Mouse (Mus musculus) liver, postnatal 0 days (tissue): ENCODE data around the gene Gps1. TPM values are rescaled to one million over a fixed set of nuclear protein-coding genes. Genes with fewer than 3 reads are reported as not detected.
A peak's percentile ranks its signal among the peaks of the same experiment; 100 is the strongest.

ENCODE experiments used
- ATAC-seq: fragments of 200-750 bp; cut with Nextera tagmentation; 2 replicates; pipeline ENCODE4 v1.8.0; 2017; ENCODE audit warnings: mild to moderate bottlenecking, moderate library complexity
- DNase-seq: peaks from one replicate; pipeline ENCODE4 v3.0.0-alpha.2; 2016
- H3K27ac ChIP-seq: fragments of 300-500 bp; sonication (generic); 2 replicates; pipeline ENCODE4 v1.5.1; 2014; ENCODE audit warnings: antibody characterized with exemption, moderate library complexity, mild to moderate bottlenecking, low read depth
- H3K27me3 ChIP-seq: fragments of 300-500 bp; sonication (generic); 2 replicates; pipeline ENCODE4 v1.6.1; 2014; ENCODE audit warnings: low read length, control low read depth, mixed read lengths; ENCODE audit not compliant: insufficient read depth
- H3K36me3 ChIP-seq: fragments of 300-500 bp; sonication (generic); replicated peaks from 2 replicates; pipeline ENCODE4 v1.6.1; 2014; ENCODE audit warnings: mild to moderate bottlenecking, control low read depth, low read length, moderate library complexity, mixed read lengths; ENCODE audit not compliant: insufficient read depth
- H3K4me1 ChIP-seq: fragments of 300-500 bp; sonication (generic); 2 replicates; pipeline ENCODE4 v1.6.1; 2014; ENCODE audit warnings: antibody characterized with exemption, mild to moderate bottlenecking, control low read depth; ENCODE audit not compliant: insufficient read depth
- H3K4me2 ChIP-seq: fragments of 300-500 bp; sonication (generic); 2 replicates; pipeline ENCODE4 v1.6.1; 2014; ENCODE audit warnings: low read depth, mild to moderate bottlenecking, low read length, moderate library complexity, mixed read lengths
- H3K4me3 ChIP-seq: fragments of 300-500 bp; sonication (generic); 2 replicates; pipeline ENCODE4 v1.5.1; 2014; ENCODE audit warnings: low read depth, low read length
- H3K9ac ChIP-seq: fragments of 300-500 bp; sonication (generic); replicated peaks from 2 replicates; pipeline ENCODE4 v1.6.1; 2014; ENCODE audit warnings: mild to moderate bottlenecking, moderate library complexity
- H3K9me3 ChIP-seq: fragments of 300-500 bp; sonication (generic); 2 replicates; pipeline ENCODE4 v1.6.1; 2016; ENCODE audit warnings: mild to moderate bottlenecking, control low read depth, low read length, mixed read lengths
- CTCF ChIP-seq: sonication (generic); IDR thresholded peaks from 2 replicates; pipeline ENCODE4 v1.5.1; 2016; ENCODE audit warnings: antibody characterized with exemption, low read depth
- EP300 ChIP-seq: IDR thresholded peaks from 2 replicates; pipeline ENCODE4 v1.6.1; 2016; ENCODE audit warnings: antibody characterized with exemption, low read depth, mild to moderate bottlenecking
- WGBS: fragments of 180-500 bp; shearing (Covaris S2); extraction: QIAGEN DNeasy Blood & Tissue Kit; methylation state at CpG from one replicate; pipeline ENCODE4 v1.1.7; 2014; ENCODE audit not compliant: insufficient replicate concordance; 5-methylcytosine and 5-hydroxymethylcytosine counted together
- polyA plus RNA-seq: library from polyadenylated mRNA; unstranded; fragments of >200 nt; fragmentation: Nextera tagmentation; extraction: Ambion mirVana; gene quantifications from 2 replicates; pipeline ENCODE4 v1.2.1, GENCODE M21; 2015

Gps1 gene
- polyA plus RNA-seq, 1 experiment from 2014 or later: 50.8 TPM

GRCm38 (mm10) chr11:120804769-120805168 is 20.7 kb downstream of the Gps1 start:
- no peak for TF ChIP-seq EP300
- no peak for TF ChIP-seq CTCF
- DNase-seq: no peak
- peaks cover 36% of the 10 kb centered on the region for H3K36me3 ChIP-seq

GRCm38 (mm10) chr11:120805375-120806298 is 21.6 kb downstream of the Gps1 start:
- Histone ChIP-seq H3K27ac (no peak overlapping the region), H3K4me3 (no peak overlapping the region), H3K9me3 (no peaks in the 10 kb centered on the region), H3K4me1 (no peaks in the 10 kb centered on the region), H3K4me2 (no peak overlapping the region), H3K9ac (no peak overlapping the region), H3K27me3 (no peaks in the 10 kb centered on the region), H3K36me3 (peaks cover 45% of the 10 kb centered on the region)
- ATAC-seq (peak; percentile 32; the same call in 1 of the 2 replicates), DNase-seq (no peak)
- 76% methylated on average over 7 of the region's 7 CpGs for WGBS
- no peak for TF ChIP-seq EP300
- no peak for TF ChIP-seq CTCF

More at GRCm38 (mm10) chr11:120804769-120805168, 20.7 kb downstream of the Gps1 start:
- H3K4me1 ChIP-seq: peaks cover 3% of the 10 kb centered on the region; the same call in 1 of the 2 replicates
- no peak overlapping the region for H3K27ac ChIP-seq
- no peak overlapping the region for H3K9ac ChIP-seq
- WGBS: 70% methylated on average over 4 of the region's 4 CpGs
- no peak overlapping the region for H3K4me3 ChIP-seq
- no peaks in the 10 kb centered on the region for H3K9me3 ChIP-seq
- H3K27me3 ChIP-seq: no peaks in the 10 kb centered on the region
- no peak for ATAC-seq
- H3K4me2 ChIP-seq: no peak overlapping the region

GRCm38 (mm10) chr11:120808010-120808409 is 23.9 kb downstream of the Gps1 start:
- Histone ChIP-seq H3K36me3 (peaks cover 69% of the 10 kb centered on the region), H3K9ac (no peak overlapping the region), H3K9me3 (no peaks in the 10 kb centered on the region), H3K27ac (no peak overlapping the region), H3K4me1 (no peaks in the 10 kb centered on the region), H3K4me3 (no peak overlapping the region), H3K27me3 (no peaks in the 10 kb centered on the region), H3K4me2 (no peak overlapping the region)
- 89% methylated on average over 12 of the region's 12 CpGs for WGBS
- DNase-seq (no peak), ATAC-seq (no peak)
- no peak for TF ChIP-seq EP300
- TF ChIP-seq CTCF: no peak

DNA sequence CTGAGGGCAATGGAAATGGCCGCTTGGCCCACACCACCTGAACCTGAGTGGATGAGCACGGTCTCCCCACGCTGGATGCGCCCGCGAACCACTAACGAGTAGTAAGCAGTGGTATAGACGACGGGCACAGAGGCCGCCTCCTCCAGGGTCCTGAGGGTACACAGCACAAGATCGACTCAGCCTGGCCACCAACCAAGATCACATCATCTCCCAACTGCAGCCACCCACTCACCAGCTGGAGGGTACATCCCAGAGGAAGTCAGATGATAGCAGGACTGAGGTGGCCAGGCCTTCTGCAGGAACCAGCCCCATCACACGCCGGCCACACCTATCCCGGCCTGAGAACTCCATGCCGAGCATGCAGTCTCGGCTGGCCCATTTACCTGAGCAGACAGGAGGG is 28.0 kb downstream of the Gps1 start:
- TF ChIP-seq EP300: no peak
- TF ChIP-seq CTCF: no peak
- no peaks in the 10 kb centered on the region for H3K9me3 ChIP-seq
- H3K36me3 ChIP-seq: peaks cover 99% of the 10 kb centered on the region
- H3K9ac ChIP-seq: no peak overlapping the region
- no peaks in the 10 kb centered on the region for H3K4me1 ChIP-seq
- 86% methylated on average over 16 of the region's 16 CpGs for WGBS
- no peaks in the 10 kb centered on the region for H3K27me3 ChIP-seq
- H3K27ac ChIP-seq: no peak overlapping the region
- ATAC-seq: no peak
- no peak overlapping the region for H3K4me2 ChIP-seq
- DNase-seq: no peak
- no peak overlapping the region for H3K4me3 ChIP-seq

GRCm38 (mm10) chr11:120817358-120817757 is 33.3 kb downstream of the Gps1 start:
- no peaks in the 10 kb centered on the region for H3K9me3 ChIP-seq
- H3K4me3 ChIP-seq: no peak overlapping the region
- TF ChIP-seq CTCF (no peak), EP300 (no peak)
- H3K4me2 ChIP-seq: no peak overlapping the region
- no peak overlapping the region for H3K9ac ChIP-seq
- ATAC-seq (peak; percentile 49), DNase-seq (peak; percentile 54)
- H3K36me3 ChIP-seq: peaks cover 84% of the 10 kb centered on the region
- H3K27ac ChIP-seq: no peak overlapping the region
- 84% methylated on average over 6 of the region's 6 CpGs for WGBS
- H3K27me3 ChIP-seq: no peaks in the 10 kb centered on the region
- H3K4me1 ChIP-seq: peaks cover 3% of the 10 kb centered on the region

DNA sequence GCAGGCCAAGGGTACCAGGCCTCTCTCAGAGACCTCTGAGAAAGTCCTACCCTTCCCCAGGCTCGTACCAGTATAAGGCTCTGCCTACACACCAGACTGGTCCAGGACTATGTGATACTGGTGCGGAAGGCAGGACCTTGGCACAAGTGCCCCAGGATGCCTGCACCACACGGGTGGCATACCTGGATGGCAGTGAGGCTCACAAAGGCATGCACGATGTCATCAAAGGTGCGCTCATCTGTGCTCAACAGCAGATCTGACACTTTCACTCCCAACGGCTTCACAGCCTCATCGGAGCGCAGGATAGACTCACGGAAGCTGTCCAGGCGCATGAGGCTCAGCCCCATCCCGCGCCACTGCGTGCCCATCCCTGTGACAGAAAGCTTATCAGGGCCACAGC is 34.2 kb downstream of the Gps1 start:
- 93% methylated on average over 13 of the region's 13 CpGs for WGBS
- H3K4me3 ChIP-seq: no peak overlapping the region
- ATAC-seq (no peak), DNase-seq (no peak)
- H3K27ac ChIP-seq: no peak overlapping the region
- no peak overlapping the region for H3K9ac ChIP-seq
- H3K4me2 ChIP-seq: no peak overlapping the region
- peaks cover 75% of the 10 kb centered on the region for H3K36me3 ChIP-seq
- TF ChIP-seq CTCF: no peak
- no peak for TF ChIP-seq EP300
- H3K4me1 ChIP-seq: peaks cover 12% of the 10 kb centered on the region
- H3K9me3 ChIP-seq: no peaks in the 10 kb centered on the region
- no peaks in the 10 kb centered on the region for H3K27me3 ChIP-seq
